Mouse (Mus musculus) forebrain, embryonic 10.5 days (tissue): ENCODE results near the gene Ptprs. TPM values are rescaled to one million over a fixed set of nuclear protein-coding genes. Genes with fewer than 3 reads are reported as not detected.
A peak's percentile ranks its signal among the peaks of the same experiment; 100 is the strongest.

Source experiments
- DNase-seq: peaks from one replicate; pipeline ENCODE4 v3.0.0-alpha.2; 2017; ENCODE audit warnings: low spot score; ENCODE audit errors: extremely low spot score
- H3K27ac ChIP-seq: fragments of 300-500 bp; sonication (generic); 2 replicates; pipeline ENCODE4 v1.5.1; 2016; ENCODE audit warnings: mild to moderate bottlenecking
- H3K27me3 ChIP-seq: fragments of 300-500 bp; sonication (generic); 2 replicates; pipeline ENCODE4 v1.6.1; 2016; ENCODE audit warnings: mild to moderate bottlenecking; ENCODE audit not compliant: poor library complexity, severe bottlenecking
- H3K36me3 ChIP-seq: fragments of 300-500 bp; sonication (generic); replicated peaks from 2 replicates; pipeline ENCODE4 v1.6.1; 2016; ENCODE audit warnings: mild to moderate bottlenecking, moderate library complexity
- H3K4me1 ChIP-seq: fragments of 300-500 bp; sonication (generic); 2 replicates; pipeline ENCODE4 v1.6.1; 2016
- H3K4me3 ChIP-seq: fragments of 300-500 bp; sonication (generic); 2 replicates; pipeline ENCODE4 v1.5.1; 2016; ENCODE audit warnings: mild to moderate bottlenecking, moderate library complexity
- H3K9me3 ChIP-seq: fragments of 300-500 bp; sonication (generic); 2 replicates; pipeline ENCODE4 v1.6.1; 2016; ENCODE audit warnings: mild to moderate bottlenecking, moderate library complexity
- WGBS: fragments of 180-500 bp; shearing (Covaris S2); methylation state at CpG from one replicate; pipeline ENCODE4 v1.1.7; 2016; 5-methylcytosine and 5-hydroxymethylcytosine counted together
- polyA plus RNA-seq: library from polyadenylated mRNA; unstranded; fragments of >200 nt; fragmentation: Nextera tagmentation; extraction: Ambion mirVana; gene quantifications from 2 replicates; pipeline ENCODE4 v1.2.1, GENCODE M21; 2016

The Ptprs gene
- polyA plus RNA-seq, 1 experiment from 2014 or later = 91.5 TPM

- H3K27me3 ChIP-seq = peaks cover 45% of the 10 kb centered on the region
- H3K4me1 ChIP-seq = peaks cover 21% of the 10 kb centered on the region
- WGBS = 81% methylated on average over 28 of the region's 28 CpGs
- peaks cover 96% of the 10 kb centered on the region for H3K36me3 ChIP-seq
- no peak for DNase-seq
- no peaks in the 10 kb centered on the region for H3K9me3 ChIP-seq
- H3K27ac ChIP-seq = no peak overlapping the region
- H3K4me3 ChIP-seq = no peak overlapping the region
Measured at GRCm38 (mm10) chr17:56427857-56428256, 48.4 kb downstream of the Ptprs start.

- Histone ChIP-seq H3K27me3 (peaks cover 45% of the 10 kb centered on the region), H3K36me3 (peaks cover 95% of the 10 kb centered on the region), H3K27ac (peak overlapping the region; percentile 84), H3K4me1 (peaks cover 21% of the 10 kb centered on the region), H3K9me3 (no peaks in the 10 kb centered on the region), H3K4me3 (peak overlapping the region; percentile 63)
- no peak for DNase-seq
- 28% methylated on average over 3 of the region's 3 CpGs for WGBS
Measured at GRCm38 (mm10) chr17:56425941-56426340, 50.3 kb downstream of the Ptprs start.

- DNase-seq = peak; percentile 77
- peaks cover 21% of the 10 kb centered on the region for H3K4me1 ChIP-seq
- peaks cover 45% of the 10 kb centered on the region for H3K27me3 ChIP-seq
- peaks cover 95% of the 10 kb centered on the region for H3K36me3 ChIP-seq
- peak overlapping the region; percentile 84 for H3K27ac ChIP-seq
- peak overlapping the region; percentile 63 for H3K4me3 ChIP-seq
- WGBS = under 1% methylated on average over 47 of the region's 47 CpGs
- no peaks in the 10 kb centered on the region for H3K9me3 ChIP-seq
Measured at GRCm38 (mm10) chr17:56425584-56425914, 50.7 kb downstream of the Ptprs start.

GRCm38 (mm10) chr17:56424726-56425583, 51.3 kb downstream of the Ptprs start:
- peak overlapping the region; percentile 63 for H3K4me3 ChIP-seq
- peaks cover 99% of the 10 kb centered on the region for H3K36me3 ChIP-seq
- peaks cover 45% of the 10 kb centered on the region for H3K27me3 ChIP-seq
- peak overlapping the region; percentile 84 for H3K27ac ChIP-seq
- H3K9me3 ChIP-seq = no peaks in the 10 kb centered on the region
- DNase-seq = peak; percentile 72
- peaks cover 21% of the 10 kb centered on the region for H3K4me1 ChIP-seq
- WGBS = 10% methylated on average over 71 of the region's 77 CpGs

- WGBS = 96% methylated on average over 2 of the region's 2 CpGs
- Histone ChIP-seq H3K27ac (no peak overlapping the region), H3K36me3 (peaks cover 99% of the 10 kb centered on the region), H3K9me3 (no peaks in the 10 kb centered on the region), H3K4me1 (peaks cover 4% of the 10 kb centered on the region), H3K27me3 (peaks cover 7% of the 10 kb centered on the region), H3K4me3 (no peak overlapping the region)
- DNase-seq = no peak
Measured at GRCm38 (mm10) chr17:56420022-56420421, 56.3 kb downstream of the Ptprs start.

GRCm38 (mm10) chr17:56418304-56418703, 58.0 kb downstream of the Ptprs start:
- peaks cover 99% of the 10 kb centered on the region for H3K36me3 ChIP-seq
- no peaks in the 10 kb centered on the region for H3K27me3 ChIP-seq
- no peak overlapping the region for H3K4me3 ChIP-seq
- H3K9me3 ChIP-seq = no peaks in the 10 kb centered on the region
- WGBS = 90% methylated on average over 12 of the region's 12 CpGs
- H3K27ac ChIP-seq = no peak overlapping the region
- H3K4me1 ChIP-seq = no peaks in the 10 kb centered on the region
- no peak for DNase-seq

GRCm38 (mm10) chr17:56414785-56415184, 61.5 kb downstream of the Ptprs start:
- Histone ChIP-seq H3K4me1 (peaks cover 6% of the 10 kb centered on the region), H3K36me3 (peaks cover 100% of the 10 kb centered on the region)
- WGBS = 90% methylated on average over 9 of the region's 9 CpGs

GRCm38 (mm10) chr17:56413113-56413512, 63.2 kb downstream of the Ptprs start:
- Histone ChIP-seq H3K27ac (no peak overlapping the region), H3K4me3 (no peak overlapping the region), H3K36me3 (peaks cover 92% of the 10 kb centered on the region), H3K4me1 (peaks cover 16% of the 10 kb centered on the region), H3K9me3 (no peaks in the 10 kb centered on the region), H3K27me3 (no peaks in the 10 kb centered on the region)
- no peak for DNase-seq
- WGBS = 86% methylated on average over 13 of the region's 13 CpGs

More at GRCm38 (mm10) chr17:56414785-56415184, 61.5 kb downstream of the Ptprs start:
- Histone ChIP-seq H3K27me3 (no peaks in the 10 kb centered on the region), H3K4me3 (no peak overlapping the region), H3K9me3 (no peaks in the 10 kb centered on the region), H3K27ac (no peak overlapping the region)
- DNase-seq = no peak

GRCm38 (mm10) chr17:56411437-56411836, 64.8 kb downstream of the Ptprs start:
- Histone ChIP-seq H3K27ac (no peak overlapping the region), H3K36me3 (peaks cover 75% of the 10 kb centered on the region), H3K4me3 (no peak overlapping the region), H3K4me1 (peaks cover 32% of the 10 kb centered on the region), H3K27me3 (no peaks in the 10 kb centered on the region), H3K9me3 (no peaks in the 10 kb centered on the region)
- DNase-seq = no peak
- 96% methylated on average over 7 of the region's 7 CpGs for WGBS

- H3K4me3 ChIP-seq = no peak overlapping the region
- H3K36me3 ChIP-seq = peaks cover 65% of the 10 kb centered on the region
- no peaks in the 10 kb centered on the region for H3K9me3 ChIP-seq
- H3K27ac ChIP-seq = 0 out of 2 replicates have a peak overlapping the region, but pooled peaks have one; percentile 4
- H3K4me1 ChIP-seq = peaks cover 34% of the 10 kb centered on the region
- WGBS = 31% methylated on average over 8 of the region's 8 CpGs
- no peaks in the 10 kb centered on the region for H3K27me3 ChIP-seq
- no peak for DNase-seq
Measured at GRCm38 (mm10) chr17:56409759-56410158, 66.5 kb downstream of the Ptprs start.

GRCm38 (mm10) chr17:56408965-56409625, 67.2 kb downstream of the Ptprs start:
- Histone ChIP-seq H3K27ac (0 out of 2 replicates have a peak overlapping the region, but pooled peaks have one; percentile 4), H3K27me3 (no peaks in the 10 kb centered on the region)
- 58% methylated on average over 13 of the region's 13 CpGs for WGBS

GRCm38 (mm10) chr17:56407379-56407778, 68.9 kb downstream of the Ptprs start:
- Histone ChIP-seq H3K4me1 (peaks cover 34% of the 10 kb centered on the region), H3K27me3 (no peaks in the 10 kb centered on the region), H3K36me3 (peaks cover 63% of the 10 kb centered on the region), H3K27ac (peak overlapping the region; percentile 72), H3K9me3 (no peaks in the 10 kb centered on the region), H3K4me3 (no peak overlapping the region)
- no peak for DNase-seq
- 71% methylated on average over 8 of the region's 8 CpGs for WGBS

More at GRCm38 (mm10) chr17:56408965-56409625, 67.2 kb downstream of the Ptprs start:
- no peak for DNase-seq
- Histone ChIP-seq H3K4me3 (no peak overlapping the region), H3K9me3 (no peaks in the 10 kb centered on the region), H3K36me3 (peaks cover 65% of the 10 kb centered on the region), H3K4me1 (peaks cover 34% of the 10 kb centered on the region)

- Histone ChIP-seq H3K4me3 (no peak overlapping the region), H3K36me3 (peaks cover 63% of the 10 kb centered on the region), H3K9me3 (no peaks in the 10 kb centered on the region), H3K27me3 (no peaks in the 10 kb centered on the region), H3K27ac (peak overlapping the region; percentile 72; the same call in 1 of the 2 replicates), H3K4me1 (peaks cover 34% of the 10 kb centered on the region)
- WGBS = 80% methylated on average over 4 of the region's 4 CpGs
- DNase-seq = no peak
Measured at GRCm38 (mm10) chr17:56406878-56407277, 69.4 kb downstream of the Ptprs start.
